Mouse (Mus musculus): ENCODE measurements at regions not wholly inside any gene's neighbourhood (a gene's known extent, or its start where the extent isn't known, plus 50 kb on each side); places are given as distances from the start of the nearest gene placed in this dataset.

DNA sequence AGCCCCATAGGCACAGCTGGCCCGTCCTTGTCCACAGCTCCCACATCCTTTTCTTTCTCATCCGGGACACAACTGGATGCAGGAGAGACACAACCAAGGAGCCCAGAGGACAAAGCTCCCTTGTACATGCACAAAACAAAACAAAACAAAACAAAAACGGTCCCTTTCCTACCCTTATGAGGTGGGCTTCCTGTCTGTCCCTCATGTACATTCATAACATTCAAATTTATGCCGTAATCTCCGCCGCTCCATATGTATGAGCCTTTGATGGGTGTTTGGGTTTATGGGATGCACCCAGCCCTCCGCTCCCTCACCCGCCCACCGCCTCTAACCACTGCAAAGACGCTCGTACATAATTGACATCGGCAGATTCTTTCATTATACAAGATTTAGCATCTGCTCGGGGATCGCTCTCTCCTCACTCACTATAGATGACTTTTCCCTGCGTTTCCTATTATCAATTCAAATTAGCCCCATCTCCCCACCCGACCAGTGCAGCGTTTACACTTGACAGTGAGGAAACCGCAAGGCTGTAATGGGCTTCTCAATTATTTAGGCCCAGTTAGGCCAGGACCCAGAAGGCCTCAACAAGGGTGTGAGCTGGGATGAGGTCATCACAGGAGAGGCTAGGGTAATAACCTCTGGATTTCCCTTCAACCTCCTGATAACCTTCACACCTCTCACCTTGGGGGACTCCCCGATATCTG is 51.5 kb upstream of the Btrc start:
- TF ChIP-seq FLI1 (IDR thresholded peaks at IDR 0.05; ENCODE audit: low read length) (no peak), GATA1 (IDR thresholded peaks at IDR 0.05; ENCODE audit: borderline replicate concordance, low read length) (no peak)

Data from megakaryocyte, embryonic 14.5 days (primary cell).